Mouse (Mus musculus) lung, postnatal 4 days (tissue): Measurements from ENCODE around the gene Minos1.
A peak's percentile ranks its signal among the peaks of the same experiment; 100 is the strongest.

ENCODE experiments used
- DNase-seq, 2 experiments: peaks; one replicate each; pipeline ENCODE4 v3.0.0; 2021

Gene Minos1

DNA sequence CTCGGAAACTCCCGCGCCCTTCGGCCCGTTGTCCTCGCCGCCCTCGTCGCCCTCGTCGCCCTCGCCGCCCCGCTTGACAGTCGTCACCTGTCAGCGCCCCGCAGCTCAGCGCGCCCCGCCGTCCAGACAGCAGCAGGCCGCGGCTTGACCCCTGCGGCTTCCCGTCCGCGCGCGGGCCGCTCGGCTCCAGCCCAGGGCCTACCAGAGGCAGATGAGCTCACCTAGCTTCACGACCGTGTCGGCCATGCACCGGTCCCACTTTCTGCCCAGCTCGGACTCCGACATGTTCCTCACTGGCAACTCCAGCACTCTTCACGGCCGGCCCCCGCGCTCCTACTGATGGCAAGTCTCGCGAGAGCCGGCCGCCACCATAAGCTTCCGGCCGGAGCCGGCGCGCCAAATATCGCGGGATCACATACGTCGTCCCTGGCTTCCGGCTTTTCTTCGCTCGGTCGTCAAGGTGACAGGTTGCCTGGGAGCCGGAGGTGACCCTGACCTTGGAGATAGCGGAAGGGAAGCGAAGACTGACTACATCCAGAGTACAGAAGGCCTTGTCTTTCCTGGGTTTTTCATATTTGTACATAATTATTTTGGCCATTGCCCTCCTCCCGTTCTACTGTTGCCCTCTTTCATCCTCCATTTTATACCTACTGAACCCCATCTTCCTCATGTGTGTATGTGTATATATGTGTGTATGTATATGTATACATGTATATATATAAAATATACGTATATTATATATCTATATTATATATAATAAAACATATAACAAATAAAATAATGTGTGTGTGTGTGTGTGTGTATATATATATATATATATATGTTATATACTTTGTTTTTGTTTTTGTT lies at the start of gene Minos1:
TSS of gene Minos1 (minus strand) at position 413 of the 849 bp plus-strand sequence.
- DNase-seq, result peak; percentile 98

DNA sequence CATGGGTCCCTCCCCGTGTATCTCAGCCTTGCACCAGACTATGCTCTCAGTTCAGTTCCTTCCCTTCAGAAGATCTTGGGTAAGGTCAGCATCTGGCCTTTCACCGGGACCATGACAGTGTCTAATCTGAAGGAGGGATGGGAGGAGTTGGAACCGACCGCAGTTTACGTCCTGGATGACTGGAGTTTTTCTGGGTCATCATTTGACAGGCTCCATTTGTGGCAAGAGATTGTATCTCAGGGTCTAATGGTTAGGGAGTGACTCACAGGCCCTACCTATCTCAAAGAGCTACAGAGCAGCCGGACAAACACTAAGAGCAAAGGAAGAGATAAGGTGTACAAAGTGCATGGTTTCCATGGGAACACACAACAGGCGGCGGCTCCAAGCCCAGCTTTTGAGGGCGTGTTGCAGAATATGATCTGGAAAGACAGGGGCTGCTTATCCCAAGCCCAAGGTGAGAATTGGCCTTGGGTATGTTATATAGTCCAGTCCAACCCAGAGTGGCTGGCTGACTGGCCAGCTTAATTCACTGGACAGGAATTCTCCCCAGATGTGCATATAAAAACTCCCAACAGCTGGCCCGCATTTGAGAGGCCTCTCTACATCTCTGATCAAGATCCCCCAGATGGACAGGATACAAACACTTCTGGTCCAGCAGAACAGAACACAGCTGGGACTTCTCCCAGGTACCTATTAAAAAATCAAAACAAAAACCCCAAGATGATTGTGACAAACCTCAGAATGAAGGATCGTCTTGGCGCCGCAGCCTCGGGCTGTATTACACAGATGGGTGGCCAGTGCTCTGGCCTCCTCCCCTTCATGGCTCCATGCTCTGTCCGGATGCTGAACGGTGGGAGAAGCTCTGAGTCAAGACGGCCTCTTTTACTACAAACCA lies 49.1 kb upstream of the Minos1 start:
- DNase-seq, result peak in 1 of 2 experiments; percentile 78

DNA sequence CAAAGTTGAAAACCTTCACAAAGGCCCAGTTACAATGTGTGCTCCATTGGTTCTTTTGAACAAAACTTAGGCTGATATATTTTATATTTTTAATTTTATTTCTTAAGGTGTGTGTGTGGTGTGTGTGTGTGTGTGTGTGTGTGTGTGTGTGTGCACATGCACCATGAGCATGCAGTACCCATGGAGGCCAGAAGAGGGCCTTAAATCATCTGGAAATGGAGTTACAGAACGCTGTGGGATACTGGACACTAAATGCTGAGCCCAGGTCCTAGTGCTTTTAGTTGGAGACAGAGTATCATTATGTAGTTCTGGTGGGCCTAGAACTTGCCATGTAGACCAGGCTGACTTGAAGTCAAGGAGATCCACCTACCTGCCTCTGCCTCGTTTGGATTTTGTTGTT lies 48.3 kb upstream of the Minos1 start:
- no peak for DNase-seq

DNA sequence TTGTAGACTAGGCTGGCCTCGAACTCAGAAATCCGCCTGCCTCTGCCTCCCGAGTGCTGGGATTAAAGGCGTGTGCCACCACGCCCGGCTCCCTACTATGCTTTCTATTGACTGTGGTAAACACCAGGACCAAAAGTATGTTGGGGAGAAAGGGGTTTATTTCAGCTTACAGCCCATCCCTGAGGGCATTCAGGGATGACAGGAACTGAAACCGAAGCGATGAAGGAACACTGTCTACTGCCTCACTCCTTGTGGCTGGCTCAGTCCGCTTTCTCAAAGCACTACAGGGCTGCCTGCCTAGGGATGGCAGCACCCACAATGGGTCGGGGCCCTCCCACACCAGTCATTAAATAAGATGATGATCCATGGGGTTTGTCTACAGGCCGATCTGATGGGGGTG lies 47.5 kb upstream of the Minos1 start:
- no peak for DNase-seq

DNA sequence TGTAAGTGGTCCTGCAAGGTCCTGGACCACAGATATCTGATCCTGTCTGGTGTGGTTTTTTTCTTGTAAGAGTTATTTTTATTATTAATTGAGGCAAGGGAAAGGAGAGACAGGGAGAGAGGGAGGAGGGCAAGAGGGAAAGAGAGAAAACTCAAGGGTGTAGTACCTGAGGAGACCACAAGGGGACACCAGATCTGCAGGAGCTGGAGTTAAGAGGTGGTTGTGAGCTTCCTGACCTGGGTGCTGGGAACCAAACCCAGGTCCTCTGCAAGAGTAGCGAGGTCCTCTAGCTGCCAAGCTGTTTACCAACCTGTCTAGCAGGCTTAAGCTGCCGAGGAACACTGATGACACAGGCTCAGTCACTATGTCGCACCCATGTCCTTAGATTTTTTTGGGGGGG lies 47.0 kb upstream of the Minos1 start:
- no peak for DNase-seq

DNA sequence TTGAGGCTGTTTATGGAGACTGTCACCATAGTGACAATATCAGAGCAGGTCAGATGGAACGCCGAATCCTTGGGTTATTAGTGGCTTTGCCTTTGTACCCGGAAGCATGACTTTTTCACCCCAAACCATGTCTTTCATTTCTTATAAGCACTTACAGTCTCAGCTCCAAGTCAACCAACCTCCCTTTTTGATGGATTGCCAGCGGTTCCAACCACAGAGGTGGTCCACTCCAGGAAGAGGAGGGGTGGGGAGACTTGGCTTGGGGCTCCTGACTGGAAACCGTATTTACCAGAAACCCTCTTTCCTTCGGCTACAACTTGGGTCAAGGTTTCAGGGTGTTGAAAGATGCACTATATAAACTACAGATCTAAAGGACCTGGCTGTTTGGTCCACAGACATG lies 45.1 kb upstream of the Minos1 start:
- peak in 1 of 2 experiments; percentile 72 for DNase-seq

DNA sequence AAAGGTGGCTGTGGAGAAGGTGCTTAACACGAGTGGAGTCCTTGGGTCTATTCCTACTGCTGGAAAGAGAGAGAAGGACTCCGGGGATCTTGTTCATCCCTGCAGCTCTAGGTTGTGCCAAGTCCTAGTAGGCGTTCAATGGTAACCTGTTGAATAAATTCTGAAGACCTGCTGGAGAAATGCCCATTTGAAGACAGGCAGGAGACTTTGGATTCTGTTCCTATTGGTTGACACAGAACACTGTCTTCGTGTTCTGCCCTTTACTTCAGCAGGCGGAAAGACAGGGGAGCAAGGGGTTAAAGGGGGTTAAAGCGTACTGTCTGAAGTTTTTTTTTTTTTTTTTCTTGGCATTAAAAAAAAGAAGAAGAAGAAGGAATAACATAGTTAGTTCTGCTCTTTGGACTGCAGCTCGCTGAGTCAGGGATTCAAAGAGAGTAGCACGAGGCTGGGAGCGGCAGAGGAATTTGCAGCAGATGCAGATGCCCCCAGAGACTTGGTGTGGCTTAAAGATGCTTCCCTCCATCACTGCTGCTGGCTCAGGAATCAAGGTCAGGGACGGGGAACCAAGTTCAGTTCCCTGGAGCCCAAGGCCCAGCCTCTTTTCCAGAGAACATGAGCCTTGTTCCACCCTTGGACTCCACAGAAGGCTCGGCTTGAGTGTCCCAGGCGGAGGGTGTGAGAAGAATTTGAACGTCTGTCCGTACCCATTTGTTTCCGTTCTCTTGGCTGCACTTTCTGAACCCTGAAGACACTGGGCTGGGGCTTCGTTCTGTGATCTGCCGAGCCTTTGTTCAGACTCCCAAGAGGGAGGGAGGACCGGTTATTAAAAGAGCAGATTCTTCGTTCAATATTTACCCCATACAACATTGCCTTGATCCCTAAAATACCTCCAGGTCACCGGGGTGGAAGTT lies 44.4 kb upstream of the Minos1 start:
- DNase-seq, result peak in 1 of 2 experiments; percentile 79

DNA sequence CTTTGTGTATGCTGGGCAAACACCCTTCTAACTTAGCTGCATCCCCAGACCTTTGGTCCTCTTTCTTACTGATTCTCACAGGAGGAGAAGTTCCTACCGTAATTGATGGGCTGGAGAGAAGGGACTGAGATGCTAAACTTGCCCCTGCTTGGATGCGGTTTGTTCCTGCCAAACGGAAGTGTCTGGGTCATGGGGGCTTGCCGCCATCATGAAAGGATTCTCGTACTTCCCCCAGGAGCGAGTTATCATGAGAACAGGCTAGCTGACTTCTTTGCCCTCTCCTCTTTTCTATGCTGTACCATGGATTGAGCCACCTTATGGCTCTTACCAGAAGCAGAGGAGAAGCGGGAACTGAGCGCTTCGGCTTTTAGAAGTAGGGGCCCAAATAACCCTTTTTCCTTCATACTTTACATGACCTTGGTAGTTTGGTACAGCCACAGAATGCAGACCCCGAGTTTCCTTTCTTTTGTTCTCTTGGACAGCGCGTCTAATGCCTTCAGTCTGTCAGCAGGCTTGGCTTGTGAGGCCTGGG lies 38.9 kb upstream of the Minos1 start:
- no peak for DNase-seq

DNA sequence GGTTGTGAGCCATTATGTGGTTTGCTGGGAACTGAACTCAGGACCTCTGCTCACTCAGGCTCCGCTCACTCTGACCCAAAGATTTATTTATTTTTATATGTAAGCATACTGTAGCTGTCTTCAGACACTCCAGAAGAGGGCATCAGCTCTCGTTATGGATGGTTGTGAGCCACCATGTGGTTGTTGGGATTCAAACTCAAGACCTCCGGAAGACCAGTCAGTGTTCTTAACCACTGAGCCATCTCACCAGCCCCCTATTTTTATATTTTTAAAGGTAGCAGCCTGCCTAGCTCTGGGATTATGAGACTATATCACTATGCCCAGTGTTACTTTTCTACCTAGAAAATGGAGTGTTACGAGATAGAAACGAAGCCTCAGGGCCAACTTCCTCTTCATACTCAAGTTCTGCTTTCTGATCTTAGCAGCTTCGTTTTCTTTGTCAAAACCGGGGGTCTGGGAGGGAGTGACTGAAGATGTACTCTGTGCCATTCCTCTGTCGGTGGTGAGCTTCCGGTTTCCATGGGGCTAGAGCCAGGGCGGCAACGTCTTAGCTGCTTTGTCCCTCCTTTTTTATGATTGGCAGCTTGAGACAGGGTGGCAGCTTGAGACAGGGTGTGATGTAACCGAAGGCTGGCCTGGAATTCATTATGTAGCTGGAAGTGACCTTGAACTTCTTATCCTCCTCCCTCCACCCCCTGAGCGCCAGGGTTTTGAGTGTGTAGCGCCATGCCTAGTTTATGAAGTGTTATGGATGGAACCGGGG lies 38.3 kb upstream of the Minos1 start:
- peak; percentile 73 to 84 for DNase-seq

DNA sequence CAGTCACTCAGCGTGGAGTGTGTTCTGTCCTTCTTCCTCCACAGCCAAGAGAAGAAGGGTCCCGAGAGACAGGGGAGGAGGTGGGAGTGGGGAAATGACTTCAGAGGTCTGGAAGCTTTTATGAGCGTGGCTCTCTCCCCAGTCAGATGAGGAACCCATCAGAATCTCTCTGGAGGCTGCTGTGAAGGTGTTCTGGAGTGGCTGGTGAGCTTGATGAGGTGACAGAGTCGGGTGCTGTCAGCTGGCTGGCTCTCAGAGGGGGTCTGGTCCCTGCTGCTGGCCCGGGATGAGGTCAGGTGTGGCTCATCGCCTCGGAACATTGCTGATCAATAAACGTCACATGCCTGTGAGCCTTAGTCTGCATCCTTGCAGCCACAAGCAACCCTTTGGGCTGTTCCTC lies 36.2 kb upstream of the Minos1 start:
- DNase-seq, result no peak

DNA sequence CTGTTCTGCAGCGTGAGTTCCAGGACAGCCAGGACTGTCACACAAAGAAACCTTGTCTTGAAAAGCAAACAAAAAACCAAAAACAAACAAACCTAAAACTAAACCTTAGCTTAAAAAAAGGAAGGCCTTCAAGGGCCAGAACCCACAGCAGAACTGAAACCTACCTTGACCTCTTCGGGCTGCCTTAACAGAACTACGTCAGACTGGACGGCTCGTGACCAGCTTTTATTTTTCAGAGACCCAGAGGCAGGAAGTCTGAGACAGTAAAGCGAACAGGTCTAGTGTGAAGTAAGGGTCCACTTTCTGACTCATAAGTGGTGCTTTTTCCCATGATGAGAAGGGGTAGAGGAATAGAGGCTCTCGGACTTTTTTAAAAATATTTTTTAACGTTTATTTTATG lies 35.3 kb upstream of the Minos1 start:
- no peak for DNase-seq

DNA sequence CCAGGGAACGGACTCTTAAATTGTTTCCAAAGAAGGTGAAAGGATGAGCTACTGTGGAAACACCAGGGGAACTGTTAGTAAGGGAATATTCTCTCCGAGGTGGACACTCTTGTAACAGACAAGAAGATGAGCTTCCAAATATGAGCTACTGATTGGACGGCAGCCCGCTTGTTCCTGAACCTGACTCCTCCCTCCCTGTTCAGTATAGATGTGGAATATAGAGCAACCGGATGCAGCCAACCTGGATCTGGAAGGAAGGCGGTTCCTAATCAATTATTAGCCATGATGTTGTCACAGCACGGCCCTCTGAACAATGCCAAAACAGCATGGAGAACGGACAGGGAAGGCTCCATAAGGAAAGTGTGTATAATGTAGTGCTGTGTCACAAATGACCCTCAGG lies 34.3 kb upstream of the Minos1 start:
- DNase-seq, result no peak

DNA sequence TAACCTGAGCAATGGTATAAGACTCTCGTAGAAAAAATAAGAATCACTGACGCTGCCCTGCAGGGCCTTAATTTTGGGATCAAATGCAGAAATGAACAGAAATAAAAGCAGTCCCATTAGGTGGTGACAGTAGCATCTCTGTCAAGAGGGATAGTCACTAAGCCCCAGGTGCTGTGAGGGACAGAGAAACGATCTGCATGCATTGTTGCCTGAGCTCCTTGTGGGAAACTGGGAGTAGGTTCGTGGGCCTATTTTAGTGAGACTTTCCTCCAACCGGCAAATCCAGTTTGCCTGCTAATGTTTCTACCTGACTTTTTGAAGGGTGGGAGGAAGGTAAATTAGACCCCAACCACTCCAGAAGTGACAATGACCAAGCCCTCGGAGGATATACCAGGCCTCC lies 33.2 kb upstream of the Minos1 start:
- no peak for DNase-seq

DNA sequence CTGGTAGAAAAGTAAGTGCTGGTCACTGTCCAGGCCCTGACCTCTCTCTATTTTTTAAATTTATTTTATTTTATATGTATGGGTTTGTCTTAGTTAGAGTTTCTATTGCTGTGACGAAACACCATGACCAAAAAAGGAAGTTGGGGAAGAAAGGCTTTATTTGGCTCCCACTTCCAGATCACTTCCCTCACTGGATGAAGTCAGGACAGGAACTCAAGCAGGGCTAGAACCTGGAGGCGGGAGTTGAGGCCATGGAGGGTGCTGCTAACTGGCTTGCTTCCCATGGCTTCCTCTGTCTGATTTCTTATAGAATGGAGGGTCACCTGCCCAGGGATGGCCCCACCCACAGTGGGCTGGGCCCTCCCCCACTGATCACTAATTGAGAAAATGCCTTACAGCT lies 30.2 kb upstream of the Minos1 start:
- DNase-seq, result no peak

DNA sequence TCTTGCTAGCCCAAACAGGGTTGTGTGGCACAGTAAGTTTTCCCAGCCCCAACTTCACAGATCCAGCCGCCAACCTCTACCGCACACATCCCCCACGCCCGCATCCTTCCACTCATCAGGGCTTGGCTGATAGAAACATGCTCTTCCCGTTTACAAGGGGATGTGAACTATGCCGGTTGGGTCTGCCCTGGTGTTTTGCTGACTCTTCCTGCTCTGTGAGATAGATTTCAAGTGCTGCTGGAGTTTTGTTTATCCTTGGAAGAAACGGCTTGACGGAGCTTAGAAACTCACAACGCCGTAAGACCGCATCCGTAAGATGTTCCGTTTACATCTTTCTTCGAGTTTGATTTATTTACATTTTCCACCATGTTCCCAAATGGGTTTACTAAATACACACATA lies 27.4 kb upstream of the Minos1 start:
- peak; percentile 26 to 46 for DNase-seq

DNA sequence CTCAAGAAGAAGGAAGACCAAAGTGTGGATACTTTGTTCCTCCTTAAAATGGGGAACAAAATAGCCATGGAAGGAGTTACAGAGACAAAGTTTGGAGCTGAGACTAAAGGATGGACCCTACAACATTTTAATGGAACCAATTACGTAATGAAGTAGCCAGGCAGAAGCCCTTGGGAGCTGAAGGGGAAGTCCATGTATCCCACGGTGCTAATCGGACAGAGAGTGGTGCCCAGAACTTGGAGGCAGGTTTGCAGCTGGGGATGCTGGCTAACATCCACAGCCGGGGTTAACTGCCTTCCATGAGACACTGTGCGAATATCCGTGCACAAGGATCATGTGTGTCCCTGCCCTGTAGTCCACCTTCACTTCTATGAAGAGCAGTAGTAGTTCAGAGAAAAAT lies 25.6 kb upstream of the Minos1 start:
- DNase-seq, result no peak

DNA sequence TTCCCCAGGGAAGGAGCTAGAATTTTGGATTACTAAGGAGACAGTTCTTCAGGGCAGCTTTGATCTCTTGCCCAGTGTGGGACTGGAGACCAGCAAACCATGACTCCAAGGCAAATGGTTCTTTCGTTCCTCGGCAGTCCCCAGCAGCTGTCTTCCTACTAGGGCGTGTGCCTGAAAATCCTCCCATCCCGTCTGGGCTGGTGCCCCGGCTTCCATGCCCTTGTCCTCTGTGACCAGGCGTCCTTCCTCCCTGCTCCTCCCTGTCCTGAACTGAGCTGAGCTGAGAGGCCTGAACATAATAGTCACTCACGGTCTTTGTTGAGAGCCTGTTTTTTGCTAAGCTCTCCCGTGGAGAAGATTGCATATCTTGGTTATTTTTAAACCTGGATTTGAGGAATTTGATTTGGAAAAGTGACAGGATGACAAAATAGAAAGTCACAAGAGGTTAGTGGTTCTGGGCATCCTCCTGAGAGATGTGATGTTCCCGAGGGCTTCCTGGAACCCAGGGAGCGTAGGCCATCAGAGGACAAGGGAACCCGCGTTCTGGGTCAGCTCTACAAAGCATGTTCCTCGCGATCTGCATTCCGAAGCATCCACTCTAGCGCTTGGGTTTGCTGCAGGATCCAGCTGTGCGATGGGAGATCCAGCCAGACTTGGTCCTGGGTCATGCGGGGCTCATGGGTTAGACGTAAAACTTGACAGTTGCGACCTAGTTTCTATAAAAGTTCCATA lies 23.8 kb upstream of the Minos1 start:
- DNase-seq, result peak in 1 of 2 experiments; percentile 53

DNA sequence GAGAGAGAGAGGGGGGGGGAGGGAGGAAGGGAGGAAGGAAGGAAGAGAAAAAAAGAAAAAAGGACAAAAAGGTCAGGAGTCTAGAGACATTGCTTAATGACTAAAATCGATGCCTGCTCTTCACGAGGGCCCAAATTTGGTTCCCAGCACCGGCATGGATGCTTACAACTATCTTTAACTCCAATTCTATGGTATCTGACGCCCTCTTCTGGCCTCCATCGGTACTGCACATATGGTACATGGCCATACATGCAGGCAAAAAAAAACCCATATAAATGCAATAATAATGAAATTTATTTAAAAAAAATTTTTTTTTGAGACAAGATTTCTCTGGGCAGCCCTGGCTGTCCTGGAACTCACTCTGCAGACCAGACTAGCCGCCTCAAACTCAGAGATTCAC lies 20.5 kb upstream of the Minos1 start:
- DNase-seq, result no peak

DNA sequence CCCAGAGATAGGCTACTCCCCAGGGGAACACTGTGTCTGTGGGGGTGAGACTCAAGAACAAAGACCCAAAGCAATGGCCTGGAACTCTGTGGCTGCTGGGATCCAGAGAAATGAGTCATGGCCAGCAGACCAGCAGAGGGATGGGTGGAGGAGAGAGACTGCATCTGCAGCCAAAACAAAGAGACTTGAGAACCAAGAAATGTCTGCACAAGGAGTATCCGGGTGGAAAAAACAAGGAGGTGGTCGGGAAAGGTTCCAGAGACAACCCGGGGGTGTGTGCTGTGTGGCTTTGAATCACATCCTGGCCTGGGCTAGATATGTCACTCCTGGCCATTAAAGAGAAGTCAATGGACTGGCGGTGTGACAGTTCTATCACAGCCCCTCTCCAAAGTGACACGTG lies 15.8 kb upstream of the Minos1 start:
- peak in 1 of 2 experiments; percentile 39 for DNase-seq

DNA sequence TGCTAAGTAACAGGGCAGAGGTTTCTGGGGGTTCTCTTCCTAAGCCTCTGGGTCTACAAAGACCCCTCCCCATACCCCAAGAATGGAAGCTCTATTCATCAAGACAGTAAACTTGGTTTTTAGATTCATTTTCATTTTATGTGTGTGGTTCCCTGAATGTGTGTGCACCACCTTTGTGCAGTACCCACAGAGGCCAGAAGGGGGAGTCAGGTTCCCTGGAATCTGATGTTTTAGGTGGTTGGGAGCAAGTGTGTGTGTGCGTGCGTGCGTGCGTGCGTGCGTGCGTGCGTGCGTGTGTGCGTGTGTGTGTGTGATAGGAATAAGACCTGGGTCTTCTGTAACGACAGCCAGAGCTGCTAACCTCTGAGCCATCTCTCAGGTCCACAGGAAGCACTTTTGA lies 14.2 kb upstream of the Minos1 start:
- no peak for DNase-seq

DNA sequence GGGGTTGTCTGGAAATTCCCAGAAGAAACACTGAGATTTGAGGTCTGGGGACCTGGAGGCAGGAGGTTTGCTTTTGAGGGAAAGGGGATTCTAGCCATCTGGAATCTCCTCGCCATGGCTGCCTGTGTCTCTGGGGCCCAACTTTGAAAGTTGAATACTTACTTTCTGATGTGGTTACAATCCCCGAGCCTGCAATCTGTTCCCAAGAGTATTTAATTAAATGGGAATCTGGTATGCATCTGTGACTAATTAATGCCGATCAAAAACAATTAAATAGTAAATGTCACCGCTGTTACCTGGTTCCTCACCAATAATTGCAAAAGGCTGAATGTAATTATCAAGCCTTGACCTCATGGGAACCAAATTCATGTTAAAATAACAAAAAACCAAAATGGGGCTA lies 13.7 kb upstream of the Minos1 start:
- DNase-seq, result no peak
